Mouse (Mus musculus): ENCODE data around the gene Pou5f1. TPM values are rescaled to one million over a fixed set of nuclear protein-coding genes. Genes with fewer than 3 reads are reported as not detected.

Pou5f1 gene
- polyA plus RNA-seq, 1 experiment from 2014 or later = not detected

- Histone ChIP-seq H3K27ac (ENCODE audit: low read depth, low read length) (no peak overlapping the region), H3K9me3 (replicated peaks; ENCODE audit: control insufficient read depth, low read length) (no peaks in the 10 kb centered on the region), H3K4me3 (ENCODE audit: low read depth, low read length) (no peak overlapping the region), H3K4me1 (ENCODE audit: control insufficient read depth, insufficient read depth, low read length) (peaks cover 3% of the 10 kb centered on the region), H3K4me2 (no peak overlapping the region), H3K27me3 (ENCODE audit: control insufficient read depth, insufficient read depth, low read length) (no peaks in the 10 kb centered on the region), H3K36me3 (ENCODE audit: control insufficient read depth, insufficient read depth, low read length) (no peaks in the 10 kb centered on the region), H3K9ac (ENCODE audit: low read depth, low read length) (no peak overlapping the region)
- 74% methylated on average over 1 of the region's 1 CpGs for WGBS (ENCODE audit: insufficient replicate concordance)
- no peak for ATAC-seq (replicated peaks; ENCODE audit: insufficient number of reproducible peaks, low FRiP score, low TSS enrichment)
These were observed 32.7 kb downstream of the Pou5f1 start for GRCm38 (mm10) chr17:35538476-35538875.

GRCm38 (mm10) chr17:35539540-35539939, 33.7 kb downstream of the Pou5f1 start:
- Histone ChIP-seq H3K4me2 (no peak overlapping the region), H3K27ac (ENCODE audit: low read depth, low read length) (no peak overlapping the region), H3K36me3 (ENCODE audit: control insufficient read depth, insufficient read depth, low read length) (no peaks in the 10 kb centered on the region), H3K9ac (ENCODE audit: low read depth, low read length) (no peak overlapping the region), H3K4me3 (ENCODE audit: low read depth, low read length) (no peak overlapping the region), H3K27me3 (ENCODE audit: control insufficient read depth, insufficient read depth, low read length) (no peaks in the 10 kb centered on the region), H3K4me1 (ENCODE audit: control insufficient read depth, insufficient read depth, low read length) (peaks cover 5% of the 10 kb centered on the region), H3K9me3 (replicated peaks; ENCODE audit: control insufficient read depth, low read length) (no peaks in the 10 kb centered on the region)
- 51% methylated on average over 10 of the region's 10 CpGs for WGBS (ENCODE audit: insufficient replicate concordance)
- no peak for ATAC-seq (replicated peaks; ENCODE audit: insufficient number of reproducible peaks, low FRiP score, low TSS enrichment)

DNA sequence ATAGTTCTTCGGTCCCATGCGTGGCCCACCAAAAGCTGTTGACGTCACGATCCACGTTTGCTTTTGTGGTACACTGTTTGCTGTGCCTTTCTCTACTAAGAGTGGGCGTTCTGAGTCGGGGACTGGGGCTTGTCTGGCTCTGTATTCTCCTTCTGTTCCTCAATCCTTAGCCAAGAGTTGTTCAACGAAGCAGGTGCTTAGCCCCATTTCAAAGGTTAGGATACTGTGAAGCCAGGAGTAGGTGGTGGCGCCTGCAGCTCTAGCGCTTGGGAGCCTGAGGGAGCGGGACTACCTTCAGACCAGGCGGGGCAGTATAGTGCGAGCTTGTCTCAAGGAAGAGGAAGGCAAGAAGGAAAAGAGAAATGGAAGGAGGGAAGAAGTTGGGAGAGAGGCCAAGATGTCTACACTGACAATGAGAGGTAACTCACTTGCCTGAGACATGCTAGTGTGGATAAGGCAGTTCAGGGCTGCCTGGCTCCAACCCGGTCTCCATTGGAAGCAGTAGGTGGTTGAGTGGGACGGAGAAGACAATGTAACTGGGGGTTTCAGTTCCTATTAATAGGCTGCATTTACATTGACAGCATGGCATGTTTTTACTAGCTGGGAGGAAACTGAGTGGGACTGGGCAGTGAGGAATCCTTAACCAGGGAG, 37.1 kb downstream of the Pou5f1 start:
- WGBS (ENCODE audit: insufficient replicate concordance) = 72% methylated on average over 15 of the region's 15 CpGs
- H3K36me3 ChIP-seq (ENCODE audit: control insufficient read depth, insufficient read depth, low read length) = no peaks in the 10 kb centered on the region
- peak overlapping the region; percentile 3; the same call in 1 of the 2 replicates for H3K9ac ChIP-seq (ENCODE audit: low read depth, low read length)
- ATAC-seq (replicated peaks; ENCODE audit: insufficient number of reproducible peaks, low FRiP score, low TSS enrichment) = no peak
- no peaks in the 10 kb centered on the region for H3K27me3 ChIP-seq (ENCODE audit: control insufficient read depth, insufficient read depth, low read length)
- peaks cover 5% of the 10 kb centered on the region for H3K4me1 ChIP-seq (ENCODE audit: control insufficient read depth, insufficient read depth, low read length)
- no peak overlapping the region for H3K4me3 ChIP-seq (ENCODE audit: low read depth, low read length)
- H3K9me3 ChIP-seq (replicated peaks; ENCODE audit: control insufficient read depth, low read length) = no peaks in the 10 kb centered on the region
- H3K4me2 ChIP-seq = peak overlapping the region; percentile 14; the same call in 1 of the 2 replicates
- no peak overlapping the region for H3K27ac ChIP-seq (ENCODE audit: low read depth, low read length)

- Histone ChIP-seq H3K9me3 (replicated peaks; ENCODE audit: control insufficient read depth, low read length) (no peaks in the 10 kb centered on the region), H3K27me3 (ENCODE audit: control insufficient read depth, insufficient read depth, low read length) (no peaks in the 10 kb centered on the region), H3K27ac (ENCODE audit: low read depth, low read length) (no peak overlapping the region), H3K4me2 (peak overlapping the region; percentile 14; the same call in 1 of the 2 replicates), H3K9ac (ENCODE audit: low read depth, low read length) (peak overlapping the region; percentile 3; the same call in 1 of the 2 replicates), H3K4me3 (ENCODE audit: low read depth, low read length) (no peak overlapping the region), H3K4me1 (ENCODE audit: control insufficient read depth, insufficient read depth, low read length) (peaks cover 5% of the 10 kb centered on the region), H3K36me3 (ENCODE audit: control insufficient read depth, insufficient read depth, low read length) (no peaks in the 10 kb centered on the region)
- WGBS (ENCODE audit: insufficient replicate concordance) = 50% methylated on average over 14 of the region's 14 CpGs
- no peak for ATAC-seq (replicated peaks; ENCODE audit: insufficient number of reproducible peaks, low FRiP score, low TSS enrichment)
These were observed 37.6 kb downstream of the Pou5f1 start for GRCm38 (mm10) chr17:35543412-35543861.

DNA sequence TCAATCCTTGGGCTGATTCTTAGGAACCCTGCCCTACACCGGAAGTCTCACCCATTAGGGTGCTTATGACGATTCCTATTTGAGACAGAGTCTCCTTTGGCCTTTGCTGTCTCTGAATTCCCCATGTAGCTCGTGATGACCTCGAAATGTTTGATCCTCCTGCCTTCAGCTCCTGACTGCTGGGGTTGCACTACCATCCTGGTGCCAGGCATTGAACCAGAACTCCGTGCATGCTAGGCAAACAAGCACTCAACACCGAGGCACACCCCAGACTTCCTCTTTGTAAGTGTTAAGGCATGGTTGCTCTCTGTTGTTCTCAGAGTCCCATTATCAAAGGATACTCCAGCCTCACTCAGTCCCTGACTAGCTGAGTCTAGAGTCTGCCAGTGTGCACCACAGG, 38.2 kb downstream of the Pou5f1 start:
- Histone ChIP-seq H3K4me1 (ENCODE audit: control insufficient read depth, insufficient read depth, low read length) (peaks cover 9% of the 10 kb centered on the region), H3K27me3 (ENCODE audit: control insufficient read depth, insufficient read depth, low read length) (no peaks in the 10 kb centered on the region), H3K36me3 (ENCODE audit: control insufficient read depth, insufficient read depth, low read length) (no peaks in the 10 kb centered on the region), H3K4me2 (no peak overlapping the region), H3K27ac (ENCODE audit: low read depth, low read length) (no peak overlapping the region), H3K9ac (ENCODE audit: low read depth, low read length) (no peak overlapping the region), H3K9me3 (replicated peaks; ENCODE audit: control insufficient read depth, low read length) (no peaks in the 10 kb centered on the region), H3K4me3 (ENCODE audit: low read depth, low read length) (no peak overlapping the region)
- WGBS (ENCODE audit: insufficient replicate concordance) = 69% methylated on average over 6 of the region's 6 CpGs
- no peak for ATAC-seq (replicated peaks; ENCODE audit: insufficient number of reproducible peaks, low FRiP score, low TSS enrichment)

DNA sequence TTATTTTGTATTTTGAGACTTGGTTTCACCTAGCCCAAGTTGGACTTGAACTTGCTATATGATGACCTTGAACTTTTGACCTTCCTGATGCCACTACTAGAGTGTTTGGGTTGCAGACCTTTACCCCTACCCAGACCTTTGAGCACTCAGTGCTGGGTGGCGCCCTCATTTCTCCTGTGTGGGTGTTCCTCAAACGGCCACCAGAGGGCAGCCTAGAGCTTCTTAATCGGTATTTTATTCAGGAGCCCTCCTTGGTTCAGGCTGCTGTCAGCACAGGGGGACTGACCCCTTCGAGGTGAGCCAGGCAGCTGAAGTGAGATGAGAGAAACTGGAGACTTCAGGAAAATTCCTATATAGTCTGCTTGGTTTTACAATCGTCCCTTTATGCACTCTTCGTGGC, 38.9 kb downstream of the Pou5f1 start:
- Histone ChIP-seq H3K27ac (ENCODE audit: low read depth, low read length) (no peak overlapping the region), H3K4me3 (ENCODE audit: low read depth, low read length) (no peak overlapping the region), H3K27me3 (ENCODE audit: control insufficient read depth, insufficient read depth, low read length) (no peaks in the 10 kb centered on the region), H3K9me3 (replicated peaks; ENCODE audit: control insufficient read depth, low read length) (no peaks in the 10 kb centered on the region), H3K9ac (ENCODE audit: low read depth, low read length) (no peak overlapping the region), H3K36me3 (ENCODE audit: control insufficient read depth, insufficient read depth, low read length) (no peaks in the 10 kb centered on the region), H3K4me1 (ENCODE audit: control insufficient read depth, insufficient read depth, low read length) (peaks cover 12% of the 10 kb centered on the region), H3K4me2 (no peak overlapping the region)
- WGBS (ENCODE audit: insufficient replicate concordance) = 34% methylated on average over 6 of the region's 6 CpGs
- ATAC-seq (replicated peaks; ENCODE audit: insufficient number of reproducible peaks, low FRiP score, low TSS enrichment) = no peak

DNA sequence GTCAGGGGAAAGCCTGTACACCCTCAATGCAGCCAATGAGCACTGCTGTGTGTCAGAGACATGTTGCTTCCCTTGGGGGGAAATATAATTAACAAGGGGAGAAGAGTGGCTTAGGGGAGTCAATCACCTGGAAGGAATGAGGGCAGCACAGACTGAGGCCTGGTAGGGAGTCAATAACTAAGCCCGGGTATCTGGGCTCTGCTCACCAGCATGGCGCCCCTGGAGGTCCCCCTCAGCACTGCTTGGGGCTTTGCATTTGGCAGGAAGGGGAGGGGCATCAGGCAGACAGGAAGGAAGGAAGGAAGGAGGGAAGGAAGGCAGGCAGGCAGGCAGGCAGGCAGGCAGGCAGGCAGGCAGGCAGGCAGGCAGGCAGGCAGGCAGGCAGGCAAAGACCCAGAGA, 41.6 kb downstream of the Pou5f1 start:
- 56% methylated on average over 2 of the region's 2 CpGs for WGBS (ENCODE audit: insufficient replicate concordance)
- no peaks in the 10 kb centered on the region for H3K36me3 ChIP-seq (ENCODE audit: control insufficient read depth, insufficient read depth, low read length)
- H3K27me3 ChIP-seq (ENCODE audit: control insufficient read depth, insufficient read depth, low read length) = no peaks in the 10 kb centered on the region
- no peaks in the 10 kb centered on the region for H3K9me3 ChIP-seq (replicated peaks; ENCODE audit: control insufficient read depth, low read length)
- peaks cover 18% of the 10 kb centered on the region for H3K4me1 ChIP-seq (ENCODE audit: control insufficient read depth, insufficient read depth, low read length)
- no peak overlapping the region for H3K4me3 ChIP-seq (ENCODE audit: low read depth, low read length)
- H3K27ac ChIP-seq (ENCODE audit: low read depth, low read length) = no peak overlapping the region
- no peak overlapping the region for H3K9ac ChIP-seq (ENCODE audit: low read depth, low read length)
- no peak overlapping the region for H3K4me2 ChIP-seq
- ATAC-seq (replicated peaks; ENCODE audit: insufficient number of reproducible peaks, low FRiP score, low TSS enrichment) = no peak

DNA sequence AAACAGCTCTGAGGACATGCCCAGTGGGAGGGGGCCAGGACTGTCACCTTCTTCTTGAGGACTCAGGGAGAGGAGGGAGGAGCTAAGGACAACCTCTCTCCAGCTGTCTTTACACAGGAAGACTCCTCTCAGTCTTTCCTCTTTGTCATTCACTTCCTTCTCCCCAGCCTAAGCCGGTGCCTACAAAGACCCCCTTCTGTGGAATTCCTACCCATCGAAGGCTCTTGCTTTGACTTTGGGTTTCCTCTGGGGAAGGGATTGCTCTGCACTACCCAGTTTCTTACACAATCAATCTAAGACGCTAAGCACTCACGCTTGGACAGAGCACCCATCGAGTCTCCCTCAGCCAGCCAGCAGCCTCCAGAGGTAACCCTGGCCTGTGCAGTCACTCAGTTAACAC, 42.8 kb downstream of the Pou5f1 start:
- Histone ChIP-seq H3K4me1 (ENCODE audit: control insufficient read depth, insufficient read depth, low read length) (peaks cover 13% of the 10 kb centered on the region), H3K9ac (ENCODE audit: low read depth, low read length) (no peak overlapping the region), H3K27me3 (ENCODE audit: control insufficient read depth, insufficient read depth, low read length) (no peaks in the 10 kb centered on the region), H3K27ac (ENCODE audit: low read depth, low read length) (peak overlapping the region; percentile 97), H3K4me2 (no peak overlapping the region), H3K9me3 (replicated peaks; ENCODE audit: control insufficient read depth, low read length) (no peaks in the 10 kb centered on the region), H3K36me3 (ENCODE audit: control insufficient read depth, insufficient read depth, low read length) (no peaks in the 10 kb centered on the region), H3K4me3 (ENCODE audit: low read depth, low read length) (no peak overlapping the region)
- 27% methylated on average over 5 of the region's 5 CpGs for WGBS (ENCODE audit: insufficient replicate concordance)
- ATAC-seq (replicated peaks; ENCODE audit: insufficient number of reproducible peaks, low FRiP score, low TSS enrichment) = no peak
